Mouse (Mus musculus): ENCODE results near the gene Slamf1.
"Not testable (repeated sequence)": the region's sequence is repeated elsewhere in the genome, so short reads cannot be mapped to it uniquely, and the experiment has no call there.

The Slamf1 gene

GRCm38 (mm10) chr1:171811048-171811447, 44.1 kb downstream of the Slamf1 start:
- not testable (repeated sequence) for DNase-seq (ENCODE audit: low spot score)

DNA sequence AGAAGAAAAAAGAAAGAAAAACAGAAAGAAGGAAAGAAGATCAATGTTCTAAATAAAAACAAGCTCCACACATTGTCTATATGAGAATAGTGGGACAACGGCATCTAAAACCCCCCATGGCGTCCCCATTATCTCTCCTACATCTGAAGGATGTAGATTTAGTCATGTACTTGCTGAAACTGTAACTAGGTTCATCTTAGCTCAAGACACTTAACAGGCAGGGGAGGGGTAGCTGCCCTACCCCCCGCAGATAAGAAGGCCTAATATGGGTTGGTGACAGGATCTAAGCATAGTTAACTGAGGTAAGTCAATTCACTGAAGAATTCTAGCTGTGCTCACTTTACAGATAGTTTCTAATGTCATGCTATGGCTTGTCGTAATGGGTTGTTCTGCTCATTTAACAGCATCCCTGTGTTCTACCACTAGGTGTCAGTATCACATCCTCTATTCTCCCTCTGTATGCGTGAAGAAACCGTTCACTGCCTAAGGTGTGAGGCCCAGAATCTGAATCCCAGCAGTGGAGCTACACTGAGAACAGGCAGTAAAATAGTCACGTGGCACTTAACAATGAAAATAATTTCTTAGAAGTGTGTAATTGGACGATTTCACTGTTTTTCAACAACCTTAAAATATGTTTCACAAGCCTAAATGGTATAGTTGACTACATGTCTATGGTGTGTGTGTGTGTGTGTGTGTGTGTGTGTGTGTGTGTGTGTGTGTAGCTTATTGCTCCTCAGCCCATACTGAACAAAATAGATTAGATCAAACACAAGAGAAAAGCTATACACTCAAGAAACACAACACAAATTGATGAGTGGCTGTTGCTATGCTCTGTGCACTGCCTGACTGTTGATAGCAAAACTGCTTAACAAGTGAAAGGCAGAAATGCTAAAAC, 48.9 kb downstream of the Slamf1 start:
- DNase-seq (ENCODE audit: low spot score), result peak; percentile 63

DNA sequence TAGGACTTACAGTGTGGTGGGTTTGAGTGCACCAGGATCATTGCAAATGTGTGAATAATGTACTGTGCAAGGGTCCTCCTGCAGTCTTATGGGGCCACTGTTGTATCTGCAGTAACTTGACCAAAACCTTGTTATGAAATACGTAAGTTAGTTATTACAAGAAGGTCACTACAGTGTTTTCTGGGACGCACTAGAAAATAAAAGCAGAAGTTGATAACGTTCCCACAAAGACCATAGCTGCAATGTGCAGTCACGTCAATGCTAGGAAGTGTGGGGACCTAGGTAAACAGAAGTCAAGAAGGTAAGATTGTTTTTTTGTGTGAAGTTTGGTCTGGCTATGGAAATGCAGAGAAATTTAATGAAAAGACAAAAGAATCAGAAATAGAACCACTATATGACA, 50.1 kb downstream of the Slamf1 start:
- DNase-seq (ENCODE audit: low spot score), result no peak

GRCm38 (mm10) chr1:171821331-171821730, 54.4 kb downstream of the Slamf1 start:
- DNase-seq (ENCODE audit: low spot score), result no peak

DNA sequence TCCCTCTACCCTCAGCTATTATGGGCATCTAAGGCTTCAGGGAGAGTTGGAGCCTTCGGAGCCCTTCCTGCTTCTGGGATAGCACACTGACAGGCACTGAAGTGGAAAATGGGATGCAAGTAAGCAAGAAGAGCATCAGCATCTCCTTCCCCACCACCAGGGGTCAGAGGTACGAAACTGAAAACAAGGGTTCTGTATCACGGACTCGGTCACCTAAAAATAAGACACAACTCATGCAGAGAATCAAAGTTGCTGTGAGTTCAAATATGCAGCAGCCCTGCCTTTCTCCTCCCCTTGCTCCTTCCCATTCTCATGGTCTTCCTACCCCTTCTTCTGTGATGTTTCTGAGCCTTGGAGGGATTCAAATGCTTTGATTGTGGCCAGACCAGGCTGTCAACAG, 58.5 kb downstream of the Slamf1 start:
- no peak for DNase-seq (ENCODE audit: low spot score)

GRCm38 (mm10) chr1:171826164-171826563, 59.2 kb downstream of the Slamf1 start:
- DNase-seq (ENCODE audit: low spot score), result peak; percentile 42

- DNase-seq (ENCODE audit: low spot score), result no peak
Measured at GRCm38 (mm10) chr1:171827674-171828073, 60.7 kb downstream of the Slamf1 start.

- DNase-seq (ENCODE audit: low spot score), result no peak
Measured at GRCm38 (mm10) chr1:171839488-171839887, 72.6 kb downstream of the Slamf1 start, which contains the start of gene Cd84. TSS of gene Cd84 (plus strand) at chr1:171839697.

- DNase-seq (ENCODE audit: low spot score), result peak; percentile 37
Measured at GRCm38 (mm10) chr1:171840450-171841023, 73.6 kb downstream of the Slamf1 start.

DNA sequence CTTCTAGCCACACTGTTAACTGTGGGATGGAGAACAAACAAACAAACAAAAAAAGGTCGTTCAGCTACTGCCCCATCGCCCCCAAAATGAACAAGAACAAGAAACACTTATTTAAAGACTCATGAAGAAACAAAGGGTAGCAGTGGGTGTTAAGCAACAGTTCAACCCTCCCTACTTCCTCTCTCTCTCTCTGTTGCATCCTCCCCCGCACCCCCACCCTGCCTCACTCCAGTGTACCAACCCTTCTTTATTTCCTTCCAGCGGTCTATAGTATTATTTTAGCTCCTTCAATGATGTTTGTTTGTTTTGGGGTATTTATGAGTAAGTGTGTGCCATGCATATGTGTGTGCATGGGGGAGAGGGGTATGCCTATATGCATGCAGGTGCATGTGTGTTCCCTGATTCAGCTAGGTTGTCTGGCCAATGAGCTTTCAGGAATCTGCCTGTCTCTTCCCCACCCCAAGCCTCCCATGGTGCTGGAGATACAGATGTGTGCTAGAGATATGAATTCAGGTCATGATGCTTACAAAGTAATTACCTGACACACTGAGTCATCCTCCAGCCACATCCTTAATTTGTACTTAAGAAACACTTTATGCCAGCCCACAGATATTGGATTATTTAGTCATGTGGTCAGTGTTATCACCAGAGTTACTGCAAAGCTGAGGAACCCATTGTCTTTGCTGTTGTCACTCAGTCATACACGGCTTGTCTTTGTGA, 78.3 kb downstream of the Slamf1 start:
- no peak for DNase-seq (ENCODE audit: low spot score)

DNA sequence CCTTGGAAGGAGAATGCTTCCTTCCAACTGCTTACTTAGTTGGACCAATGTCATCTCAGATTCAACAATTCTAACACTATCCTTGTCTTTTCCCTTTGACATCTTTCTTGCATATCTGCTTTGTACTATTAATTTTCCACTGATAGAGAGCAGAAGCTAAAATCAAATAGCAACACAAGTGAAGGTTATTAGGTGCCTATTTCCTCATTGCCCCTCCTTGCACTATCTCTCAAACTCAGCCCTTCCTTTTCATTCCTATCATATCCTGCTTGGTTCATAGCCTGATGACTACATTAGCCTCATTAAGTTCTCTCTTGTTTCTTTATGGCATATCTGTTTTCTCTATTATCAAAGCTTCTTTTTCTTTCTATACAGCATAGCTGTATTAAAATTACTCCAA, 81.3 kb downstream of the Slamf1 start:
- no peak for DNase-seq (ENCODE audit: low spot score)

DNA sequence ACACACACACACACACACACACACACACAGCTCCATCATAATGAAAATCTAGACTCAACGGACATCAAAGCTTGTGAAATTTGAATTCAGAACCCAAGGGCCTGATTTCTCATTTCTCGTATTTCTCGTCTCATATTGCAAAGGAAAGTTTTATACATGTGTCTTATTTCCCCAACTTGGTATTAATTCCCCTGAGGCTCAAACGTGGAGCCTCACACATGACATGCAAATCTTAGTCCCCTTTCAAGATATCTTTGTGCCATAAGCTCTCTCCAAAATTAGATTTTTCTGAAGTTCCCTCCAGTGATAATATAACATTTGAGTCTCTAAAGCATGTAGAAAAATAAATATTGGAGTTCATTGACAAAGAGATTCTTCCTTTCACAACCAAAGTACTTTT, 81.8 kb downstream of the Slamf1 start:
- DNase-seq (ENCODE audit: low spot score), result no peak

DNA sequence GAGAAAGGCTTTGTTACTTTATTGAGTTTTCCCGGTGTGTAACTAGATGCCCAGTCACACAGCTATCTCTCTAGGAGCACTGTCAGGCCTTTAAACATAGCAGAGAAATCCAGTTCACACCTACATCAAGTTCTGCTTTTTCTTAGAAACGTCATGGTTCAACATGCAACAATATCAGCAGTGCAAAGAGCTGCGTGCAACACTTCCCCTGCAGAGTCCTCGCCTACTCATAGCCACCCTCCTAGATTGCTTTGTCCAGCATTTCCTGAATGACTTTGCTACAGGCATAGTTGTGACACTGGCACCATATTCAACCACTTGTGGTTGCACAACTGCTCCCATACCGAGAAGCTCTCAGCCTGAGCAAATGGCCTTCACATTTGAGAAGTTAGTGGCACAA, 82.5 kb downstream of the Slamf1 start:
- peak; percentile 21 for DNase-seq (ENCODE audit: low spot score)
